Mouse (Mus musculus) gastrocnemius, postnatal 14 days (tissue): ENCODE measurements around the gene Fam81b. TPM values are rescaled to one million over a fixed set of nuclear protein-coding genes. Genes with fewer than 3 reads are reported as not detected.

Experiments used
- DNase-seq: peaks from one replicate; pipeline ENCODE4 v3.0.0; 2021; ENCODE audit warnings: mixed read lengths
- intact Hi-C: fragments of 180-260 bp; cut with DNase I; formaldehyde crosslinking; loops from one replicate; pipeline ENCODE4 v1.15.1; 2025; ENCODE audit warnings: low total_unique reads
- microRNA-seq, 2 experiments: library from miRNA; unstranded; fragments of <30 nt; microRNA quantifications; one replicate each; pipeline ENCODE4 v1.2.0; 2021
- total RNA-seq, 2 experiments: library from RNA; stranded (reverse); gene quantifications; 2 replicates each; pipeline ENCODE4 v1.2.3; 2021

The Fam81b gene
- total RNA-seq, 2 experiments from 2014 or later = 0.18 TPM; not detected in 1

GRCm38 (mm10) chr13:76195431-76196138, 109.3 kb downstream of the Fam81b start:
- intact Hi-C loops = no loop called here
- no peak for DNase-seq

- DNase-seq = no peak
- intact Hi-C loops = no loop called here
Measured at GRCm38 (mm10) chr13:76194937-76195336, 109.9 kb downstream of the Fam81b start.

DNA sequence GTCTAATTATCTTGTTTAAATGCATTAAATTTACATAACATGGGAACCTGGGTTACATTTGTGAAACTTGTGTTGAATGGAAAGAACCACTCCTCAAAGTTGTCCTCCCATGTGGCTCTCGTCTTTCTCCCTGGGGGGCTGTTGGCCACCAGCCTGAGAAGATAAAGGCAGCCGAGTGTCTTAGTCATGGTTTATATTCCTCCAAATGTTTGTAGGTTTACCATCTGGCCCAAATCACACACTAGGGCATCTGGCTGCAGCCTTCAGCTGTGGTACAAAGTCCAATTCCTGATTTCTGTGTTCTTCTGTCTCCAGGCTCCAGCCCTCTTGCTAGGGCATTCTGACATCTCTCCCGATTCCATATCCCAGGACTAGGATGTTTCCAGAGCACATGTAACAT, 114.6 kb downstream of the Fam81b start:
- intact Hi-C loops = no loop called here

DNA sequence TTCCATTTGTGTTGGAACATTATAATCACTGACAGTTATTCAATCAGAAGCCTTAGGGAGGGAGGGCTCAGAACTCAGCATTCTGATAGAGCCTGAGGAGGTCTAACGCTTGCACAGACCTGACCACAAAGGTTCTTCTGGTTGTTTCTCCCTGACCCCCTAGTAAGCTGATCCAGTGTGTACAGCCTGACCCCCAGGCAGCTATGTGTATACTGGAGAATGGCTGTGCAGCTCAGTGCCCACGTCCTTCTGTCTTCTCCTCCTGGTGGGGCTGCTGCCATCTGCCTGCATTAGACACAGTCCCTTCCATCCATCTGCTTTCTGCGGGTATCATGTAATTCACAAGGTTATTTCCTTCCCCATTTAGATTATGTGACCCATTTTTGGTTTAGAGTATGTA, 115.7 kb downstream of the Fam81b start:
- intact Hi-C loops = no loop called here
- no peak for DNase-seq

More for the DNA sequence above, 114.6 kb downstream of the Fam81b start:
- no peak for DNase-seq

- no peak for DNase-seq
- intact Hi-C loops = no loop called here
Measured at GRCm38 (mm10) chr13:76187651-76188050, 117.2 kb downstream of the Fam81b start.

DNA sequence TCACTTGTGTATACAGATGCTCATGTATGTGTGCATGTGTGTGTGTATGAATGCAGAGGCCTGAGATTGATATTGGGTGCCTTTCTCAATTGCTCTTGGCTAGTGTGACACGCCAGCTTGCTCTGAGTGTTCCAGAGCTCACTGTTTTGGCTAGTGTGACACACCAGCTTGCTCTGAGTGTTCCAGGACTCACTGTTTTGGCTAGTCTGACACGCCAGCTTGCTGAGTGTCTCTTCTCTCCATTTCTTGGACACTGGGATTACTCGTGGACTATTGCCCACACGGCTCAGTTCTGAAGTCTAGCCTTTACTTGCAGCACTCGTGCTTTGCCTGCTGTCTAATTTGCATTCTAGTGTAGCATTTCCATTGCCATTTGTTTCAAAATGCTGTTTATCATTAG, 126.2 kb downstream of the Fam81b start:
- intact Hi-C loops = no loop called here
- DNase-seq = no peak

DNA sequence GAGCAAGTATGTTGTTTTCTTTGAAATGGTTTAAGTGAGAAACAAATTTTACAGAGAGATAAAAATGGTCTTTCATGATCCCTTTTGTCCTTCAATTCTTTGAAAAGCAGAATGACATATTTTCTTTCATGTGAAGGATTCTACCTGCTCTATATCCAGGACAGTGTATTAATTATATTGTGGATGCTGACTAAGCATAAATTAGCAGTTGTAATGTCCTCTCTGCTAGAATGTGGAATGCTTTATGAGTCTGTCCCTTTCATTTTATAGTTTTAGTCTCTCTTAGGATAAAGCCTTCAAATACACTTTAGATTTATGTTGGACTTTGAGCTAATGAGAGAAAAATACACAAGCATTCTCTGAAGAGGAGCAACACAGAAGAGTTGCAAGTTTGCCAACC, 130.6 kb downstream of the Fam81b start:
- no peak for DNase-seq
- intact Hi-C loops = no loop called here

GRCm38 (mm10) chr13:76160587-76160986, 144.3 kb downstream of the Fam81b start:
- no peak for DNase-seq
- intact Hi-C loops = no loop called here

DNA sequence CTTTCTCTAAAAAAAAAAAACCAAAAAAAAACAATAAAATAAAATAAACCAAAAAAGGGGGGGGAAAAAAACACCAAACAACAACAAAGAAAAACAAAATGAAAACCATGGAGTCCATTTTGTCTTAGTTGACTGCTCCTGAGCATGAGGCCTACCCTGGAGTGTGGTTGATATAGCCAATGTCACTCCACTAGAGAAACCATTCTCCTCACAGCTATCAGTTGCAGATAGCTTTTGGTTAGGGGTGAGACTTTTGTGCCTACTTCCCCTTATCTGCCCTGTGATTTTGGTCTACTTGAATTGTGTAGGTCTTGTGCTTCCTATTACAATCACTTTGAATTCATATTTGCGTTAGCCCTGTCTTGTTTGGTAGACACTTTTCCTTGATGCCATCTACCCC, 147.4 kb downstream of the Fam81b start:
- no peak for DNase-seq
- intact Hi-C loops = no loop called here

DNA sequence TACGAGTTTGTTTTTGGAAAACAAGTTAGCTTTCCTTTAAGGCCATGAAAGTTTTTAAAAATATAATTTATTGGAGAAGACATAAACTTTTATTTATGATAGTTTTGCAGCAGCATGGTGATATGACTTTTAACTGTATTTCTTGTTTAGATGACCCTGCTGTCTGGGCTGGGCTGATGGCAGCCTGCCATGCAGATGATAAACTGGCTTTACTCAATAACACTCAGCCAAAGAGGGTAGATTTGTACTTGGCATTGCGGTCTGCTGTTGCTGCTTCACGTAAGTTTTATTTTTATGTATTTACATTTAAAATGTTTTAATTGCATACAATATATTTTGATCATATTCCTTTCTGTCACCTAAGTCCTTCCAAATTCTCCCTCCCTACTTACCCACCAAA, 147.8 kb downstream of the Fam81b start:
- intact Hi-C loops = no loop called here
- DNase-seq = no peak

Small RNAs within 50 kb of the gene (microRNA-seq; reads per million reads assigned to microRNA genes)
- gene Gm24025 = 0 reads per million in 2 experiments

Other genes with a start within 250 kb of the Fam81b start
- gene Gpr150, start 248.1 kb downstream of the Fam81b start, total RNA-seq = not detected
- 1 to 10 TPM; 3.7 to 4.0 TPM for gene Arsk, start 206.4 kb downstream of the Fam81b start, total RNA-seq
- 10 to 100 TPM; 11.2 to 11.6 TPM for gene Ttc37, start 206.3 kb downstream of the Fam81b start, total RNA-seq
- gene Mctp1, start 79.5 kb upstream of the Fam81b start, total RNA-seq = under 1 TPM; 0.82 to 0.88 TPM